Mouse (Mus musculus): ENCODE results near the gene Flii. TPM values are rescaled to one million over a fixed set of nuclear protein-coding genes. Genes with fewer than 3 reads are reported as not detected.

The Flii gene
- total RNA-seq (2023), result 158 TPM

GRCm38 (mm10) chr11:60726601-60727391, at the start of gene Flii:
Gene Flii, minus strand, starts transcription at chr11:60727263.

GRCm38 (mm10) chr11:60728260-60728761, 1.2 kb upstream of the Flii start, which contains the start of gene Mief2:
Gene Mief2, plus strand, starts transcription at chr11:60728398.

GRCm38 (mm10) chr11:60699524-60700075, 27.5 kb downstream of the Flii start, which contains the start of gene Llgl1:
Gene Llgl1, plus strand, starts transcription at chr11:60699723.

Other genes starting within 250 kb of the Flii start
- gene Alkbh5, start 190.9 kb downstream of the Flii start, total RNA-seq (2023), result 67.2 TPM
- gene Llgl1, start 27.5 kb downstream of the Flii start, total RNA-seq (2023), result 31.2 TPM
- gene Mief2, start 1.1 kb upstream of the Flii start, total RNA-seq (2023), result 14.3 TPM
- gene Top3a, start 50.1 kb upstream of the Flii start, total RNA-seq (2023), result 24.5 TPM
- gene Smcr8, start 50.3 kb upstream of the Flii start, total RNA-seq (2023), result 86.8 TPM
- 11.4 TPM for gene Shmt1, start 84.5 kb upstream of the Flii start, total RNA-seq (2023)
- 11.8 TPM for gene Dhrs7b, start 103.4 kb upstream of the Flii start, total RNA-seq (2023)
- gene Tmem11, start 152.0 kb upstream of the Flii start, total RNA-seq (2023), result 26.3 TPM
- 12.4 TPM for gene Natd1, start 187.5 kb upstream of the Flii start, total RNA-seq (2023)
- gene Map2k3, start 204.8 kb upstream of the Flii start, total RNA-seq (2023), result 28.3 TPM

All from CD4-positive naive resting alpha-beta T cell, adult 76 days (primary cell).